Mouse (Mus musculus) olfactory bulb, adult 2 months (tissue): ENCODE data around the gene Theg.

Source experiments
- CTCF ChIP-seq: fragments of 200-500 bp; IDR thresholded peaks from 2 replicates; pipeline ENCODE4 v1.5.1; 2012; ENCODE audit warnings: low read depth, mild to moderate bottlenecking, low read length, moderate library complexity; ENCODE audit not compliant: insufficient read depth
- POLR2A ChIP-seq: fragments of 200-500 bp; IDR thresholded peaks from 2 replicates; pipeline ENCODE4 v1.6.1; 2012; ENCODE audit warnings: mild to moderate bottlenecking, low read depth, low read length, moderate library complexity; ENCODE audit not compliant: insufficient read depth

DNA sequence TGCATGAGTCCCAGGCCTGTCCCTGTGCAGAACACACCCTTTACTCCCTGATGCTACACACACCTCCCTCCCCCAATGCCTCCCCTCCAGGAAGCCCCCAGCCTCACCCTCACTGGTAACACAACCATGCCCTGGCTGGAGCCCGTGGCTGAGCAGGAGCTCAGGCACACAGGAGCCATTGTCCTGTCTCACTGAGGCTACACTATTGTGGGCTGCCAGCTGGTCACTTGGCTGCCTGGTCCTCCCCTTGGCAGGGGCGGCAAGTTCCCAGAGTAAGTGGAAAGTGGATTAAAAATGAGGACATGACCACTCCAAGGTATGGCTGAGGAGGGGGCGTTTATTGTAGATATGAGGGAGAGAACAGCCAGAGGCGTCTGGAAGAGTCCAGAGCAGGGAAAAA is 19.4 kb upstream of the Theg start:
- TF ChIP-seq CTCF: no peak
- TF ChIP-seq POLR2A: no peak
